Mouse (Mus musculus) ES-E14 (cell line): ENCODE measurements around the gene Tspan3.

Experiments used
- MAFK ChIP-seq: IDR thresholded peaks from 2 replicates; pipeline ENCODE4 v1.6.1; 2014; ENCODE audit warnings: mild to moderate bottlenecking, low read depth, low read length, inconsistent platforms; ENCODE audit not compliant: insufficient read depth
- ZNF384 ChIP-seq: IDR thresholded peaks from 2 replicates; pipeline ENCODE4 v1.6.1; 2012; ENCODE audit warnings: low read depth, low read length, inconsistent platforms

- TF ChIP-seq ZNF384 (no peak), MAFK (no peak)
Observed at GRCm38 (mm10) chr9:56165377-56165776, at the start of gene Tspan3.
